Mouse (Mus musculus): ENCODE results near the gene Nup35. TPM values are rescaled to one million over a fixed set of nuclear protein-coding genes. Genes with fewer than 3 reads are reported as not detected.

Nup35 gene
- 1 to 10 TPM; 6.5 to 7.8 (median 7.3) TPM for total RNA-seq (2022)

- peak; percentile 91 to 92 for DNase-seq (ENCODE audit: low spot score in 2 of 2)
These were observed at the start of gene Nup35, which contains the start of gene Dusp19 for GRCm38 (mm10) chr2:80616854-80617737. Gene Nup35 (plus strand): TSS chr2:80617236. Gene Dusp19 (plus strand): TSS chr2:80617045.

DNA sequence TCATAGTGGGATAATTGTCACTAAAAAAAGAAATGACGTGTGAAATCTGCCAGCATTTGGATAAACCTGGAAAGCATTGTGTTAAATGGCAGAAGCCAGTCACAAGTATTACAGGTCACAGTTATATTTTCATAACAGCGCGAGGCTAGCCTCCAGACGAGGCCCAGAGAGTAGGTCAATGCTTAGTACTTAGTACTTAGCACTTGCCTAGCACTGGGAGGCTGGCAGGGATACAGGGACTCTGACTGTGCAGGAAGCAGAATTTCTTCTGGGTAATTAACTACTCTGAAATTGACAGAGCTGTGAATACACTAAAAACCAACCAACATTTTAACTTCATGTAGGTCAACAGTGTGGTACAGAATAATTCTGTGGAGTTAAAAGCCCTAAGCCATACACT is 49.6 kb upstream of the Nup35 start:
- DNase-seq (ENCODE audit: low spot score in 2 of 2), result no peak

DNA sequence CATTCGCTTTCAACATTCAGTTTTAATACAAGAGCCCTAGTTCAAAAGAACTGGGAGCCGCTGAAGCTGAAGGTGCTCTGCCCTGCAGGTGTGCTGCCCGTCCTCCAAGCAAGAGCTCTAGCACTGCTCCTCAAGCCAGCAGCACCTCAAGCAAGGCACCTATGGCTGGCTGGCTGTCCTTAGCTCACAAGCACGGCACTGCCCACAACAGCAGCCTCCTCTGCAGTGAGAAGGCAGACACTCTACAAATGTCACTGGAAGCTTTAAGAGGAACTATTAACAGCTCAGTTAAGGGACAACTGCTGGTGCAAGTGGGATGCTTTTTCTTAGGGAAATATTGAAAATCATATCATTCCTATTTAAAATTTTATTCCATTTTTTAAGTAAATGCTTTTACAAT is 46.4 kb upstream of the Nup35 start:
- DNase-seq (ENCODE audit: low spot score in 2 of 2), result no peak

- no peak for DNase-seq (ENCODE audit: low spot score in 2 of 2)
These were observed 39.8 kb upstream of the Nup35 start for GRCm38 (mm10) chr2:80577286-80577685.

- DNase-seq (ENCODE audit: low spot score in 2 of 2), result no peak
These were observed 37.7 kb upstream of the Nup35 start for GRCm38 (mm10) chr2:80579253-80579891.

- DNase-seq (ENCODE audit: low spot score in 2 of 2), result peak in 1 of 2 experiments; percentile 10
These were observed 36.6 kb upstream of the Nup35 start for GRCm38 (mm10) chr2:80580311-80580961.

- DNase-seq (ENCODE audit: low spot score in 2 of 2), result peak; percentile 78 to 85
These were observed 35.9 kb upstream of the Nup35 start, which contains the start of gene Nckap1 for GRCm38 (mm10) chr2:80581043-80581711. Gene Nckap1 (minus strand): TSS chr2:80581380.

DNA sequence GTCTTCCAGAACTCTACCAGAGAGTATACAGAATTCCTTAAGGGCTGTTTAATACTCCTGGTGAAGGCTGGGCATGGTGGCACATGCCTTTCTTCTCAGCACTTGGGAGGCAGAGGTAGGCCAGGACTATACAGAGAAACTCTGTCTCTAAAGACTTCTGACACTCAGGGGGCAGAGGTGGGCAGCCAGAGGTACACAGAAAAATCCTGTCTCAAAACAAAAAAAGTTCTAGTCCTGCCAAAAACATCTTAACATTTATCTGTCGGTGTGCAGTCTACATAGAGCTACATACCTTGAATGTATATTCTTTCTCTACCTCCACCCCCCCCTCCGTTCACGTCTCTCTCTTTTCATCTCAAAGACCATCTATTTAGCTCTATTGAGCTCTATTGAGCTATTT is 34.7 kb upstream of the Nup35 start:
- DNase-seq (ENCODE audit: low spot score in 2 of 2), result no peak

GRCm38 (mm10) chr2:80594215-80594918 is 22.7 kb upstream of the Nup35 start:
- DNase-seq (ENCODE audit: low spot score in 2 of 2), result no peak

- no peak for DNase-seq (ENCODE audit: low spot score in 2 of 2)
These were observed 20.1 kb upstream of the Nup35 start for GRCm38 (mm10) chr2:80596960-80597359.

GRCm38 (mm10) chr2:80599850-80600249 is 17.2 kb upstream of the Nup35 start:
- DNase-seq (ENCODE audit: low spot score in 2 of 2), result no peak

- DNase-seq (ENCODE audit: low spot score in 2 of 2), result no peak
These were observed 16.4 kb upstream of the Nup35 start for GRCm38 (mm10) chr2:80600611-80601010.

GRCm38 (mm10) chr2:80602756-80603155 is 14.3 kb upstream of the Nup35 start:
- DNase-seq (ENCODE audit: low spot score in 2 of 2), result no peak

DNA sequence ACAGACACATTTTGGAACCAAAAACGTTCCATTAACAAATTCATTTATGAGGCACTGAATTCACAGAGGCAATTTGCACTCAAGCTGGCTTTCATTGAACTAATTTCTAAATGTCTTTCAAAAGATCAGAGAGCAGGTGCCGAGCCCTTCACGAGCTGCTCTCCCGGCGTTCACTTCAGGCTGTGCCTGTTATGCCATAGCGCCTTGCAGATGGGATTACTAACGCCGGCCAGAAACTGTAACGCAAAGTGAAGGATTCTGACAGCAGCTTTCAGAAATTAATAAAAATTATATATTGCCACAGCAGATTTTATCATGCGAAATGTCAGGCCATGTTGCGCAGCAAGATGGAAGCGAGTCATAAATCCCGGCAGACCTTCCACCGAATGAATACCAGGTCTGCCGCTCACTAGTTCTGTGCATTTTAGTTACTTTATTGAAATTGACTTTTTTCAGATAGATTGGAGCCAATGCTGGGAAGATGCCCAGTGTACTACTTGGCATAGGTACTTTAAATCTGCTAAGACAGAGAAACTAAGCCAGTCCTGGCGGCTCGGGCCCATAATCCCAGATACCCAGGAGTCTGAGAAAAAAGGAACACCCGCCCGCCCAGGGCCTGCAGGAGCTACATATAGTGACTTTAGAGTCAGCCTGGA is 13.1 kb upstream of the Nup35 start:
- DNase-seq (ENCODE audit: low spot score in 2 of 2), result no peak

GRCm38 (mm10) chr2:80612286-80612685 is 4.8 kb upstream of the Nup35 start:
- DNase-seq (ENCODE audit: low spot score in 2 of 2), result no peak

GRCm38 (mm10) chr2:80612796-80613195 is 4.2 kb upstream of the Nup35 start:
- no peak for DNase-seq (ENCODE audit: low spot score in 2 of 2)

DNA sequence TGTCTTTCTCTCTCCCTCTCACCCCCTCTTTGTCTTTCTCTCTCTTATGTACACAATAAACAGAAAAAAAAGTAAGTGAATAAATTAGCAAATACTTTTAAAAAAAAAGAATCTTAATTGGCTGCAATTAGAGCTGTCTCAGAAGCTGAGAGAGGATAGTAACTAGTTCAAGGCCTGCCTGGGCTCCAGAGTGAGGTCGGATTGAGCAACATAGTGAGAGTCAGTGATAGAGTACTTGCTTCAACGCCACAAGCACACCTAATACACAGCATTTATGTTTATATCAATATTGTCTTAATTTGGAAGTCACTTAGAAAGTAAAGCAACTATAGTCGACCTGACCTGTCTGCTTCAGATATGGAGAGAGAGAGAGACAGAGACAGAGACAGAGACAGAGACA is 2.0 kb downstream of the Nup35 start:
- DNase-seq (ENCODE audit: low spot score in 2 of 2), result no peak

- DNase-seq (ENCODE audit: low spot score in 2 of 2), result no peak
These were observed 4.9 kb downstream of the Nup35 start for GRCm38 (mm10) chr2:80621921-80622320.

DNA sequence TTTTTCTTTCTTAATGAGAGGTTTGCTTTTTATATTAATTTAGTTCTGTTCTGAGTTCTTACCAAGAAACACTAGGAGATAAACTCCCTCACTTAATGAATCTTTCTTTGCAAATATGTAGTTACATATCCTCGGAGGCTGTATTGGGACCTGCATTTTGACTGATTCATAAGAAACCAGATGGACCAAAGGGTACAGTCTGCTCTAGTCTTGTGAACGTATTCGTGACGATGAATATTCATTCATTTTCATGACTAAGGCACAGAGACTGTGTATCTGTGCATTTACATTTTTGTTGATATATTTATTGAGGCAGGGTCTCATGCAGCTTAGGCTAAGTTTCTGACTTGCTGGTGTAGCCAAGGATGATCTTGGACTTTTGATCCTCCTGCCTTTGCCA is 7.5 kb downstream of the Nup35 start:
- no peak for DNase-seq (ENCODE audit: low spot score in 2 of 2)

GRCm38 (mm10) chr2:80632336-80633026 is 15.4 kb downstream of the Nup35 start:
- DNase-seq (ENCODE audit: low spot score in 2 of 2), result no peak
